Mouse (Mus musculus) right cerebral cortex, postnatal 36 days (tissue): ENCODE data around the gene Gm10647.
"Not testable (repeated sequence)": the region's sequence is repeated elsewhere in the genome, so short reads cannot be mapped to it uniquely, and the experiment has no call there.

Experiments
- DNase-seq, 2 experiments: peaks; one replicate each; pipeline ENCODE4 v3.0.0; 2022; ENCODE audit warnings: low spot score in 2 of 2, mixed read lengths in 1 of 2

The Gm10647 gene

GRCm38 (mm10) chr9:66796739-66797138 lies at the start of gene Gm10647:
Gm10647 (plus strand) TSS chr9:66797039.
- no peak for DNase-seq

- no peak for DNase-seq
These were observed 48.4 kb upstream of the Gm10647 start for GRCm38 (mm10) chr9:66748390-66748789.

- DNase-seq = peak; percentile 38 to 44
These were observed 44.0 kb upstream of the Gm10647 start for GRCm38 (mm10) chr9:66752849-66753248.

GRCm38 (mm10) chr9:66760991-66761390 lies 35.8 kb upstream of the Gm10647 start:
- DNase-seq = no peak

GRCm38 (mm10) chr9:66768721-66769120 lies 28.1 kb upstream of the Gm10647 start:
- DNase-seq = no peak

GRCm38 (mm10) chr9:66769275-66769674 lies 27.6 kb upstream of the Gm10647 start:
- no peak for DNase-seq

- DNase-seq = no peak
These were observed 26.1 kb upstream of the Gm10647 start for GRCm38 (mm10) chr9:66770701-66771100.

GRCm38 (mm10) chr9:66784552-66784951 lies 12.3 kb upstream of the Gm10647 start:
- DNase-seq = not testable (repeated sequence)

- DNase-seq = no peak
These were observed 9.0 kb upstream of the Gm10647 start for GRCm38 (mm10) chr9:66787821-66788220.

GRCm38 (mm10) chr9:66794629-66795463 lies 2.0 kb upstream of the Gm10647 start:
- DNase-seq = no peak

GRCm38 (mm10) chr9:66795464-66796324 lies 1.1 kb upstream of the Gm10647 start, which contains the start of gene Aph1b:
Aph1b (minus strand) TSS chr9:66795490.
- DNase-seq = peak; percentile 93 to 95

- no peak for DNase-seq
These were observed 5.1 kb downstream of the Gm10647 start for GRCm38 (mm10) chr9:66801947-66802346.

GRCm38 (mm10) chr9:66805951-66806350 lies 9.1 kb downstream of the Gm10647 start:
- not testable (repeated sequence) for DNase-seq

GRCm38 (mm10) chr9:66813392-66813791 lies 16.6 kb downstream of the Gm10647 start:
- no peak for DNase-seq

- no peak for DNase-seq
These were observed 24.2 kb downstream of the Gm10647 start for GRCm38 (mm10) chr9:66820996-66821395.

- DNase-seq = not testable (repeated sequence)
These were observed 25.4 kb downstream of the Gm10647 start for GRCm38 (mm10) chr9:66822255-66822654.

- DNase-seq = no peak
These were observed 29.2 kb downstream of the Gm10647 start for GRCm38 (mm10) chr9:66825990-66826389.

- DNase-seq = no peak
These were observed 35.6 kb downstream of the Gm10647 start for GRCm38 (mm10) chr9:66832366-66832908.

- DNase-seq = no peak
These were observed 37.0 kb downstream of the Gm10647 start for GRCm38 (mm10) chr9:66833851-66834250.

- peak; percentile 99 to 100 for DNase-seq
These were observed 37.7 kb downstream of the Gm10647 start, which contains the start of gene Aph1c for GRCm38 (mm10) chr9:66834318-66835096. Aph1c (minus strand) TSS chr9:66834726.

- DNase-seq = peak in 1 of 2 experiments; percentile 9
These were observed 38.2 kb downstream of the Gm10647 start for GRCm38 (mm10) chr9:66835097-66835480.
